Mouse (Mus musculus): ENCODE results near the gene Zmynd10. TPM values are rescaled to one million over a fixed set of nuclear protein-coding genes. Genes with fewer than 3 reads are reported as not detected.

Zmynd10 gene
- polyA plus RNA-seq, 1 experiment from 2014 or later: 2.3 TPM

Other genes with a start within 250 kb of the Zmynd10 start
- 11.2 and 11.8 TPM in 2 replicates for gene Hemk1, start 208.9 kb upstream of the Zmynd10 start, polyA plus RNA-seq (2015; fragmentation: Nextera tagmentation; extraction: Ambion mirVana)
- 0.21 and 0.26 TPM in 2 replicates for gene 6430571L13Rik, start 206.7 kb upstream of the Zmynd10 start, polyA plus RNA-seq (2015; fragmentation: Nextera tagmentation; extraction: Ambion mirVana)
- 0.50 and 0.77 TPM in 2 replicates for gene Cacna2d2, start 147.7 kb upstream of the Zmynd10 start, polyA plus RNA-seq (2015; fragmentation: Nextera tagmentation; extraction: Ambion mirVana)
- 39.4 and 40.6 TPM in 2 replicates for gene Tmem115, start 13.4 kb upstream of the Zmynd10 start, polyA plus RNA-seq (2015; fragmentation: Nextera tagmentation; extraction: Ambion mirVana)
- gene Cyb561d2, start 5.1 kb upstream of the Zmynd10 start, polyA plus RNA-seq (2015; fragmentation: Nextera tagmentation; extraction: Ambion mirVana): 39.2 and 39.9 TPM in 2 replicates
- 39.1 and 39.8 TPM in 2 replicates for gene Nprl2, start 5.1 kb upstream of the Zmynd10 start, polyA plus RNA-seq (2015; fragmentation: Nextera tagmentation; extraction: Ambion mirVana)
- gene Rassf1, start 4.3 kb downstream of the Zmynd10 start, polyA plus RNA-seq (2015; fragmentation: Nextera tagmentation; extraction: Ambion mirVana): 52.5 and 53.7 TPM in 2 replicates
- gene Tusc2, start 16.0 kb downstream of the Zmynd10 start, polyA plus RNA-seq (2015; fragmentation: Nextera tagmentation; extraction: Ambion mirVana): 49.6 and 50.6 TPM in 2 replicates
- gene Hyal2, start 20.6 kb downstream of the Zmynd10 start, polyA plus RNA-seq (2015; fragmentation: Nextera tagmentation; extraction: Ambion mirVana): 88.2 and 91.2 TPM in 2 replicates
- gene Hyal1, start 29.6 kb downstream of the Zmynd10 start, polyA plus RNA-seq (2015; fragmentation: Nextera tagmentation; extraction: Ambion mirVana): 5.8 and 5.9 TPM in 2 replicates
- gene Naa80, start 31.6 kb downstream of the Zmynd10 start, polyA plus RNA-seq (2015; fragmentation: Nextera tagmentation; extraction: Ambion mirVana): 19.2 and 20.2 TPM in 2 replicates
- gene Hyal3, start 33.5 kb downstream of the Zmynd10 start, polyA plus RNA-seq (2015; fragmentation: Nextera tagmentation; extraction: Ambion mirVana): 0.66 and 0.68 TPM in 2 replicates
- 79.0 and 89.6 TPM in 2 replicates for gene Ifrd2, start 40.3 kb downstream of the Zmynd10 start, polyA plus RNA-seq (2015; fragmentation: Nextera tagmentation; extraction: Ambion mirVana)
- 50.4 and 54.9 TPM in 2 replicates for gene Sema3b, start 61.9 kb downstream of the Zmynd10 start, polyA plus RNA-seq (2015; fragmentation: Nextera tagmentation; extraction: Ambion mirVana)
- gene Gnai2, start 88.1 kb downstream of the Zmynd10 start, polyA plus RNA-seq (2015; fragmentation: Nextera tagmentation; extraction: Ambion mirVana): 301 and 311 TPM in 2 replicates
- 10.1 TPM in 2 replicates for gene Slc38a3, start 122.2 kb downstream of the Zmynd10 start, polyA plus RNA-seq (2015; fragmentation: Nextera tagmentation; extraction: Ambion mirVana)
- gene Gnat1, start 132.4 kb downstream of the Zmynd10 start, polyA plus RNA-seq (2015; fragmentation: Nextera tagmentation; extraction: Ambion mirVana): 0.98 and 1.6 TPM in 2 replicates
- 5.7 and 8.3 TPM in 2 replicates for gene Sema3f, start 163.2 kb downstream of the Zmynd10 start, polyA plus RNA-seq (2015; fragmentation: Nextera tagmentation; extraction: Ambion mirVana)
- 127 and 145 TPM in 2 replicates for gene Rbm5, start 223.7 kb downstream of the Zmynd10 start, polyA plus RNA-seq (2015; fragmentation: Nextera tagmentation; extraction: Ambion mirVana)